Mouse (Mus musculus) embryonic facial prominence, embryonic 14.5 days (tissue): ENCODE results near the gene Wwp2. TPM values are rescaled to one million over a fixed set of nuclear protein-coding genes. Genes with fewer than 3 reads are reported as not detected.

Experiments
- ATAC-seq: fragments of 200-750 bp; cut with Nextera tagmentation; 2 replicates; pipeline ENCODE4 v1.8.0; 2017; ENCODE audit warnings: low read depth, moderate number of reproducible peaks, moderate TSS enrichment
- DNase-seq: peaks from one replicate; pipeline ENCODE4 v3.0.0-alpha.2; 2015; ENCODE audit warnings: low spot score
- H3K27ac ChIP-seq: fragments of 300-500 bp; sonication (generic); replicated peaks from 2 replicates; pipeline ENCODE4 v1.5.1; 2014; ENCODE audit warnings: low read depth, mild to moderate bottlenecking, low read length, moderate library complexity
- H3K27me3 ChIP-seq: fragments of 300-500 bp; sonication (generic); replicated peaks from 2 replicates; pipeline ENCODE4 v1.6.1; 2014; ENCODE audit warnings: low read length; ENCODE audit not compliant: control insufficient read depth, insufficient read depth
- H3K36me3 ChIP-seq: fragments of 300-500 bp; sonication (generic); 2 replicates; pipeline ENCODE4 v1.6.1; 2014; ENCODE audit warnings: low read length, mixed read lengths; ENCODE audit not compliant: control insufficient read depth, insufficient read depth
- H3K4me1 ChIP-seq: fragments of 300-500 bp; sonication (generic); 2 replicates; pipeline ENCODE4 v1.6.1; 2014; ENCODE audit warnings: antibody characterized with exemption, low read length; ENCODE audit not compliant: control insufficient read depth, insufficient read depth
- H3K4me2 ChIP-seq: fragments of 300-500 bp; sonication (generic); 2 replicates; pipeline ENCODE4 v1.6.1; 2014; ENCODE audit warnings: low read depth, mild to moderate bottlenecking, low read length, moderate library complexity, mixed read lengths
- H3K4me3 ChIP-seq: fragments of 300-500 bp; sonication (generic); 2 replicates; pipeline ENCODE4 v1.5.1; 2014; ENCODE audit warnings: low read depth, mild to moderate bottlenecking, low read length
- H3K9ac ChIP-seq: fragments of 300-500 bp; sonication (generic); 2 replicates; pipeline ENCODE4 v1.6.1; 2014; ENCODE audit warnings: low read depth, mild to moderate bottlenecking, low read length, moderate library complexity, mixed read lengths
- H3K9me3 ChIP-seq: fragments of 300-500 bp; sonication (generic); 2 replicates; pipeline ENCODE4 v1.6.1; 2016; ENCODE audit warnings: low read length; ENCODE audit not compliant: control insufficient read depth
- WGBS: fragments of 180-500 bp; shearing (Covaris S2); extraction: QIAGEN DNeasy Blood & Tissue Kit; methylation state at CpG from one replicate; pipeline ENCODE4 v1.1.7; 2014; 5-methylcytosine and 5-hydroxymethylcytosine counted together
- polyA plus RNA-seq: library from polyadenylated mRNA; unstranded; fragments of >200 nt; fragmentation: Nextera tagmentation; extraction: Ambion mirVana; gene quantifications from 2 replicates; pipeline ENCODE4 v1.2.1, GENCODE M21; 2014

The Wwp2 gene
- polyA plus RNA-seq, 1 experiment from 2014 or later: 77.8 TPM

- H3K9ac ChIP-seq: no peak overlapping the region
- 95% methylated on average over 11 of the region's 11 CpGs for WGBS
- no peaks in the 10 kb centered on the region for H3K27me3 ChIP-seq
- no peaks in the 10 kb centered on the region for H3K9me3 ChIP-seq
- no peak for DNase-seq
- no peak overlapping the region for H3K4me3 ChIP-seq
- no peak overlapping the region for H3K4me2 ChIP-seq
- H3K36me3 ChIP-seq: peaks cover 23% of the 10 kb centered on the region
- no peak for ATAC-seq
- H3K4me1 ChIP-seq: 0 out of 2 replicates have a peak, but pooled peaks cover 3% of the 10 kb centered on the region
- no peak overlapping the region for H3K27ac ChIP-seq
These were observed 17.2 kb downstream of the Wwp2 start for GRCm38 (mm10) chr8:107453386-107453785.

DNA sequence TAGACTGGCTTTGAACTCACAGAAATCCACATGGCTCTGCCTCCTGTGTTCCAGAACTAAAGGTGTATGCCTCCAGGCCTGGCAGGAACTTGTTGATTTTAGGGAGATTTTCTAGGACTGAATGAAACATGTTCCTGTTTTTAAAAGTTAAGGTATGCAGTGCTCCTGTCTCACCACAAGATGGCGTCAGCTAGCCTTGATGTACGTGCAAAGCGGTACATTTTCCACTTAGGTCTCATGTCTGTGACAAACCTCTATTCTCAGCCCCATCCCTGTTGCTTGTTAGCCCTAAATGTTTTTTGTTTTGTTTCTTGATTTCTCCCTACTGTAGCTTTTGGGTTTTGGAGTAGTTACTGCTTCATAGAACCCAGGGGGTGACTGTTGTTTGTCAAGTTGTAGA, 19.1 kb downstream of the Wwp2 start:
- H3K27me3 ChIP-seq: no peaks in the 10 kb centered on the region
- no peak overlapping the region for H3K4me3 ChIP-seq
- 0 out of 2 replicates have a peak, but pooled peaks have one; percentile 33 for ATAC-seq
- H3K4me1 ChIP-seq: no peaks in the 10 kb centered on the region
- peaks cover 25% of the 10 kb centered on the region for H3K36me3 ChIP-seq
- 0 out of 2 replicates have a peak overlapping the region, but pooled peaks have one; percentile 7 for H3K27ac ChIP-seq
- no peaks in the 10 kb centered on the region for H3K9me3 ChIP-seq
- peak; percentile 72 for DNase-seq
- H3K9ac ChIP-seq: no peak overlapping the region
- no peak overlapping the region for H3K4me2 ChIP-seq
- 8% methylated on average over 3 of the region's 3 CpGs for WGBS

- ATAC-seq: no peak
- peaks cover 29% of the 10 kb centered on the region for H3K36me3 ChIP-seq
- WGBS: 64% methylated on average over 4 of the region's 4 CpGs
These were observed 21.6 kb downstream of the Wwp2 start for GRCm38 (mm10) chr8:107457725-107458124.

GRCm38 (mm10) chr8:107458281-107458680, 22.1 kb downstream of the Wwp2 start:
- Histone ChIP-seq H3K27me3 (no peaks in the 10 kb centered on the region), H3K9me3 (no peaks in the 10 kb centered on the region), H3K36me3 (peaks cover 23% of the 10 kb centered on the region), H3K9ac (no peak overlapping the region), H3K4me2 (no peak overlapping the region), H3K4me3 (no peak overlapping the region), H3K4me1 (no peaks in the 10 kb centered on the region), H3K27ac (peak overlapping the region; percentile 52)
- WGBS: 61% methylated on average over 6 of the region's 6 CpGs
- ATAC-seq: no peak
- no peak for DNase-seq

More at GRCm38 (mm10) chr8:107457725-107458124, 21.6 kb downstream of the Wwp2 start:
- Histone ChIP-seq H3K4me2 (no peak overlapping the region), H3K9ac (no peak overlapping the region), H3K4me3 (no peak overlapping the region), H3K9me3 (no peaks in the 10 kb centered on the region), H3K27me3 (no peaks in the 10 kb centered on the region), H3K4me1 (no peaks in the 10 kb centered on the region), H3K27ac (peak overlapping the region; percentile 52)
- DNase-seq: no peak

DNA sequence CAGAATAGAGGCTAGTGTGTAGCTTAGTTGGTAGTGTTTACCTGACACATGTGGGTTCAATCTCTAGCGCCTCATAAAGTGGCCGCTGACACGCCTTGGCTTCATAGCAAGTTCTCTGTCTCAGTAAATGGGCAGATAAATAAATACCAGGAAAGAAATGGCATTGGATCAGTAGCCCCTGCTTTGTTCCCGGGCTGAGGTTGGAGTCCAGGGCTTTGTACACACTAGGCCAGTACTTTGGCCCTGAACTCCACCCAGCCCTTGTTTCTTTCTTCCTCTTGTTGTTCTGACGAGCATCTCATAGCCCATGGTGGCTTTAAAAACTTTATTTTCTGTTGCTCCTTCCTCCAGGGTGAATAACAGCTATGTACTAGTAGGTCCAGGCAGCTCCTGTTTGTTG, 26.3 kb downstream of the Wwp2 start:
- no peak overlapping the region for H3K9ac ChIP-seq
- H3K9me3 ChIP-seq: no peaks in the 10 kb centered on the region
- DNase-seq: no peak
- 96% methylated on average over 5 of the region's 5 CpGs for WGBS
- H3K4me3 ChIP-seq: no peak overlapping the region
- peaks cover 43% of the 10 kb centered on the region for H3K36me3 ChIP-seq
- H3K27ac ChIP-seq: no peak overlapping the region
- ATAC-seq: no peak
- no peaks in the 10 kb centered on the region for H3K4me1 ChIP-seq
- no peaks in the 10 kb centered on the region for H3K27me3 ChIP-seq
- no peak overlapping the region for H3K4me2 ChIP-seq

DNA sequence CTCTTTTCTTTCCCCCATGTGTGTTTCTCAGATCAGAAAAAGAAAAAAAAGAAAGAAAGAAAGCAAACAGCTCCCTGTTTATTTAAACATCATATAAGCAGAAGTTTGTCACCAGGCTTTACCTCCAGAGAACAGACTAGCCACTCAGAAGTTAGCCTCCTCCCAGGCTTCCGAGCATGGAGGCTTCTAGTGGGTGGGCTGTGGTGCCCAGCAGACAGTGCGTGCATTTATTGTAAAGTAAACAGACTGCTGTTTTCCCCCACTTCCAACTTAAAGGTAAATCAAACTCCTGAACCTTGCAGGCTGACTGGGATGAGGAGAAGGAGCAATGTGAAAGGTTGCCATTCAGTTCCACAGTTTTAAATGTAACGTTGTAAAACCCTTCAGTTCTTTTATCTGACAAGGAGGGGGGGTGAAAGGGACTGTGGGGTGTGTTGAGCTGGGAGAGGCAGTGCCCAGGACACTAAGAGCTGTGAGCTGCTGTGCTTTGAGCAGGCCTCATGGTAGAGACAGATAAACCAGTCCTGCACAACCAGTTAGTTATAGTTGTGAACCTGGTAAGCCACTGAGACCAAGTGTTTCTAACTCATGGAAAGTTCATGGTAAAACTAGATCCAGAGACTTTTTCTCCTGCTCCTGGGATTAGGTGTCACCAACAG, 29.3 kb downstream of the Wwp2 start:
- Histone ChIP-seq H3K36me3 (peaks cover 35% of the 10 kb centered on the region), H3K4me1 (peaks cover 4% of the 10 kb centered on the region; the same call in 1 of the 2 replicates), H3K27me3 (no peaks in the 10 kb centered on the region), H3K4me2 (no peak overlapping the region), H3K9ac (no peak overlapping the region), H3K9me3 (no peaks in the 10 kb centered on the region), H3K4me3 (no peak overlapping the region), H3K27ac (peak overlapping the region; percentile 77)
- DNase-seq (peak; percentile 48), ATAC-seq (peak; percentile 34; the same call in 1 of the 2 replicates)
- 50% methylated on average over 3 of the region's 3 CpGs for WGBS

- H3K9ac ChIP-seq: no peak overlapping the region
- 89% methylated on average over 5 of the region's 5 CpGs for WGBS
- ATAC-seq: no peak
- no peaks in the 10 kb centered on the region for H3K9me3 ChIP-seq
- H3K27ac ChIP-seq: peak overlapping the region; percentile 84
- peaks cover 30% of the 10 kb centered on the region for H3K36me3 ChIP-seq
- peaks cover 4% of the 10 kb centered on the region; the same call in 1 of the 2 replicates for H3K4me1 ChIP-seq
- DNase-seq: no peak
- no peak overlapping the region for H3K4me3 ChIP-seq
- no peak overlapping the region for H3K4me2 ChIP-seq
- H3K27me3 ChIP-seq: no peaks in the 10 kb centered on the region
These were observed 30.5 kb downstream of the Wwp2 start for GRCm38 (mm10) chr8:107466642-107467041.

- peaks cover 4% of the 10 kb centered on the region; the same call in 1 of the 2 replicates for H3K4me1 ChIP-seq
- ATAC-seq: peak; percentile 67
- WGBS: 21% methylated on average over 8 of the region's 8 CpGs
These were observed 32.7 kb downstream of the Wwp2 start for GRCm38 (mm10) chr8:107468811-107469302.

More at GRCm38 (mm10) chr8:107468811-107469302, 32.7 kb downstream of the Wwp2 start:
- peaks cover 24% of the 10 kb centered on the region for H3K36me3 ChIP-seq
- no peak overlapping the region for H3K9ac ChIP-seq
- H3K27ac ChIP-seq: peak overlapping the region; percentile 84
- H3K4me3 ChIP-seq: no peak overlapping the region
- DNase-seq: peak; percentile 87
- H3K9me3 ChIP-seq: no peaks in the 10 kb centered on the region
- H3K4me2 ChIP-seq: no peak overlapping the region
- H3K27me3 ChIP-seq: no peaks in the 10 kb centered on the region
